Mouse (Mus musculus) layer of hippocampus, adult 9-11 months (tissue): ENCODE measurements around the gene Vps39.

ENCODE experiments used
- DNase-seq: peaks from one replicate; pipeline ENCODE4 v3.0.0; 2022

The Vps39 gene

GRCm38 (mm10) chr2:120296160-120296559 lies 56.8 kb downstream of the Vps39 start:
- no peak for DNase-seq

- no peak for DNase-seq
Measured at GRCm38 (mm10) chr2:120291471-120292078, 61.4 kb downstream of the Vps39 start.

- no peak for DNase-seq
Measured at GRCm38 (mm10) chr2:120288995-120289394, 63.9 kb downstream of the Vps39 start, which contains the start of gene Pla2g4d. Pla2g4d (minus strand) TSS chr2:120289197.

GRCm38 (mm10) chr2:120288401-120288800 lies 64.5 kb downstream of the Vps39 start:
- no peak for DNase-seq

GRCm38 (mm10) chr2:120285639-120286038 lies 67.3 kb downstream of the Vps39 start:
- DNase-seq: no peak

GRCm38 (mm10) chr2:120284705-120285104 lies 68.2 kb downstream of the Vps39 start:
- DNase-seq: no peak

GRCm38 (mm10) chr2:120284094-120284493 lies 68.8 kb downstream of the Vps39 start:
- DNase-seq: no peak

GRCm38 (mm10) chr2:120283550-120283949 lies 69.4 kb downstream of the Vps39 start:
- no peak for DNase-seq

GRCm38 (mm10) chr2:120281221-120281620 lies 71.7 kb downstream of the Vps39 start:
- no peak for DNase-seq

GRCm38 (mm10) chr2:120279961-120280360 lies 73.0 kb downstream of the Vps39 start:
- no peak for DNase-seq

- no peak for DNase-seq
Measured at GRCm38 (mm10) chr2:120276951-120277350, 76.0 kb downstream of the Vps39 start.

- no peak for DNase-seq
Measured at GRCm38 (mm10) chr2:120268635-120269034, 84.3 kb downstream of the Vps39 start.
